Mouse (Mus musculus): ENCODE data around the gene AU022252. TPM values are rescaled to one million over a fixed set of nuclear protein-coding genes. Genes with fewer than 3 reads are reported as not detected.

The AU022252 gene
- polyA plus RNA-seq, 1 experiment from 2014 or later: 28.1 TPM

DNA sequence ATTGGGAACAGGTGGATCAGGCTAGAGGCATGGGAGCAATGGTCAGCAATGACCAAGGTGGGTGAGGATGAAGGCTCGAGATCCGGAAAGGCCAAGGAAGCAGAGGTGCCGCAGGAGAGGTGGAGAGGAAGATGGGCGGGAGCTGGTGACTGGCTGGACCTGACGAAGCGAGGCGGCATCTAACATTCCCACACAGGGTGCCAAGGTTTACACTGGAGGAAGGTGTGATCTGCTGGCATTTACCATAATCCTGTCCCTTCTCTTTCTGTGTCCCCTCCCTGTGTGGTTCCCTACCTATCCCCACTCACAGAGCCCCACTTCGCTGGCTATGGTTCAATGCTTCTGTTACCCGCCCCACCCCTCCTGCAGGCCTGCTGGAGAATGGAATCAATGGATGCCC lies 13.4 kb upstream of the AU022252 start:
- H3K36me3 ChIP-seq (ENCODE audit: insufficient read depth, low read length): peaks cover 10% of the 10 kb centered on the region
- no peak for ATAC-seq (replicated peaks; ENCODE audit: low FRiP score, low read depth)
- no peak for TF ChIP-seq CTCF (IDR thresholded peaks at IDR 0.05; ENCODE audit: low read depth)

DNA sequence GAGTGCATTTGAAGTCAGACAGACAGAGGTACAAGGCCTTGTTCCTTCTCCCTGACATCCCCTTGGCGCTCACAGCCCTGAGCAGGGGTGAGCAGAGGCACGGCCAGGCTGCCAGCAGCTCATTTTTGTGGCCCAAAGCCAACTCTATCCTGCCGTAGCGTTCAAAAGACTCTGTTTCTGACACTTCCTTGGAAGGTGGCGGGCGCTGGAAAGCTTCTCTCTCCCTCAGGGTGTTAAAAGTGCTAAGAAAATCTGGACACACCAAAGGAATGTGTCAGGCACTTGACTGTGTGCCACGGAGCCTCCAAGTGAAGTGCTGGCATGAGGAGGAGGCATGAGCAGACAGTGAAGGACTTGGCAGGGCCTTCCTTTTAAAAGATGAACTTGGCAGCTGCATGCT lies 13.0 kb upstream of the AU022252 start:
- Histone ChIP-seq H3K27me3 (ENCODE audit: insufficient read depth, low read length) (no peaks in the 10 kb centered on the region), H3K4me3 (replicated peaks; ENCODE audit: low read depth, low read length) (no peak overlapping the region), H3K36me3 (ENCODE audit: insufficient read depth, low read length) (peaks cover 10% of the 10 kb centered on the region), H3K9me3 (replicated peaks; ENCODE audit: low read length) (no peaks in the 10 kb centered on the region), H3K27ac (no peak overlapping the region), H3K4me2 (ENCODE audit: low read length) (no peak overlapping the region), H3K4me1 (replicated peaks; ENCODE audit: insufficient read depth, low read length) (peaks cover 2% of the 10 kb centered on the region; the same call in 1 of the 2 replicates), H3K9ac (ENCODE audit: low read depth, low read length) (no peak overlapping the region)
- DNase-seq (ENCODE audit: low spot score) (no peak), ATAC-seq (replicated peaks; ENCODE audit: low FRiP score, low read depth) (no peak)
- TF ChIP-seq CTCF (IDR thresholded peaks at IDR 0.05; ENCODE audit: low read depth): no peak
- WGBS: 66% methylated on average over 7 of the region's 7 CpGs

More for the DNA sequence above, 13.4 kb upstream of the AU022252 start:
- Histone ChIP-seq H3K27ac (no peak overlapping the region), H3K4me3 (replicated peaks; ENCODE audit: low read depth, low read length) (no peak overlapping the region), H3K9ac (ENCODE audit: low read depth, low read length) (no peak overlapping the region), H3K4me1 (replicated peaks; ENCODE audit: insufficient read depth, low read length) (peaks cover 2% of the 10 kb centered on the region; the same call in 1 of the 2 replicates), H3K4me2 (ENCODE audit: low read length) (no peak overlapping the region), H3K9me3 (replicated peaks; ENCODE audit: low read length) (no peaks in the 10 kb centered on the region), H3K27me3 (ENCODE audit: insufficient read depth, low read length) (no peaks in the 10 kb centered on the region)
- no peak for DNase-seq (ENCODE audit: low spot score)
- WGBS: 86% methylated on average over 9 of the region's 9 CpGs

DNA sequence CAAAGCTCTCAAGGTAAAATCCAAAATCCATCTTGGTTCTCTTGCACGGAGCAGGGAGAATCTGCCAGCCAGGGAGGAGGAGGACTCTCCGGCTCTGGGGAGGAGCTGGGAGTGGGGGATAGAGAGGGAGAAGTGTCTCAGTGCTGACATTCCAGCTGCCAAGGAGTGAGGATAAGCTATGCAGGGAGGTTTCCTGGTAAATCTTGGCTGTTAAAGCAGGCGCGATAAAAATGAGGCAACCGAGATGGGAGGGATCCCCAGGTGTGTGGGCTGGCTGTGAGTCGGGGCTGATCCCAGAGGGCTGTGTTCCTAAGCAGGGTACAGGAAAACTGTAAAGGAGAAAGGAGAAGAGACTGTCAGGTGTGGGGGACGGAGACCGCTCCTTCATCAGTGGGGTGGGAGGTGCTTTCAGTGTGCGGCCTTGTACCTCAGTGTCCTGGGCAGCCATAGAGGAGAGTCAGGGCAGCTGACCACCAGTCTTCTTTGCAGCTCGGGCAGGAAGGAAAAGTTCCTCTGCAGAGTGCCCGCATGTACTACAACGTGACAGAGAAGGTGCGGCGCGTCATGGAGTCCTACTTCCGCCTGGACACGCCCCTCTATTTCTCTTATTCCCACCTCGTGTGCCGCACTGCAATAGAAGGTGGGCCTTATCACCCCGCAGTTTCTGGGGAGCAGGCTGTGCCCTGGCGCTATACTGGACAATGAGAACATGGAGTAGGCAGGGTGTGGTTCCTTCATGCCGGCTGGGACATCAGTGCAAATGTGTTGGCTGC lies 12.1 kb upstream of the AU022252 start:
- Histone ChIP-seq H3K27ac (no peak overlapping the region), H3K27me3 (ENCODE audit: insufficient read depth, low read length) (no peaks in the 10 kb centered on the region), H3K36me3 (ENCODE audit: insufficient read depth, low read length) (peaks cover 10% of the 10 kb centered on the region), H3K4me1 (replicated peaks; ENCODE audit: insufficient read depth, low read length) (peaks cover 2% of the 10 kb centered on the region; the same call in 1 of the 2 replicates), H3K4me3 (replicated peaks; ENCODE audit: low read depth, low read length) (no peak overlapping the region), H3K9ac (ENCODE audit: low read depth, low read length) (no peak overlapping the region), H3K9me3 (replicated peaks; ENCODE audit: low read length) (no peaks in the 10 kb centered on the region), H3K4me2 (ENCODE audit: low read length) (no peak overlapping the region)
- ATAC-seq (replicated peaks; ENCODE audit: low FRiP score, low read depth) (no peak), DNase-seq (ENCODE audit: low spot score) (no peak)
- 75% methylated on average over 22 of the region's 22 CpGs for WGBS
- no peak for TF ChIP-seq CTCF (IDR thresholded peaks at IDR 0.05; ENCODE audit: low read depth)

DNA sequence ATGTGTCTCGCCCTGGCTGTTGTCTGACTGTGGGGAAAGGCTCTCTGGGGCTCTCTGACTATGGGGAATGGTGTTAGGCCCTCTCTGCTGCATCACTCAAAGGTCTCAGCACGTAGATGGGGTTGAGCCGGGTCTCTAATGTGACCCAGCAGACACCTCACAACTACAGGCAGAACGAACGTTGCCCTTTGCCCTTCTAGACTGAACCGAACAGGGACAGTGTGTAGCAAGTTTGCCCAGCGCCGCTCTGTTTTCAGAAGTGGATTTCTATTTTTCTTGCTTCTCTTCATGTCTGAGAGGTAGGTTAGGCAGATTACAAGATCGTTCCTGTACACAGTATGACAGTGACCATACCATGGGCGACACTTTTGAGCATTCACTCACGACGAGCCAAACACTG lies 10.1 kb upstream of the AU022252 start:
- no peak for TF ChIP-seq CTCF (IDR thresholded peaks at IDR 0.05; ENCODE audit: low read depth)
- no peaks in the 10 kb centered on the region; the same call in 1 of the 2 replicates for H3K4me1 ChIP-seq (replicated peaks; ENCODE audit: insufficient read depth, low read length)
- H3K27me3 ChIP-seq (ENCODE audit: insufficient read depth, low read length): no peaks in the 10 kb centered on the region
- H3K9me3 ChIP-seq (replicated peaks; ENCODE audit: low read length): no peaks in the 10 kb centered on the region
- H3K4me2 ChIP-seq (ENCODE audit: low read length): no peak overlapping the region
- WGBS: 91% methylated on average over 12 of the region's 12 CpGs
- ATAC-seq (replicated peaks; ENCODE audit: low FRiP score, low read depth) (no peak), DNase-seq (ENCODE audit: low spot score) (no peak)
- H3K4me3 ChIP-seq (replicated peaks; ENCODE audit: low read depth, low read length): no peak overlapping the region
- H3K36me3 ChIP-seq (ENCODE audit: insufficient read depth, low read length): peaks cover 10% of the 10 kb centered on the region; the same call in 1 of the 2 replicates
- no peak overlapping the region for H3K27ac ChIP-seq
- no peak overlapping the region for H3K9ac ChIP-seq (ENCODE audit: low read depth, low read length)

DNA sequence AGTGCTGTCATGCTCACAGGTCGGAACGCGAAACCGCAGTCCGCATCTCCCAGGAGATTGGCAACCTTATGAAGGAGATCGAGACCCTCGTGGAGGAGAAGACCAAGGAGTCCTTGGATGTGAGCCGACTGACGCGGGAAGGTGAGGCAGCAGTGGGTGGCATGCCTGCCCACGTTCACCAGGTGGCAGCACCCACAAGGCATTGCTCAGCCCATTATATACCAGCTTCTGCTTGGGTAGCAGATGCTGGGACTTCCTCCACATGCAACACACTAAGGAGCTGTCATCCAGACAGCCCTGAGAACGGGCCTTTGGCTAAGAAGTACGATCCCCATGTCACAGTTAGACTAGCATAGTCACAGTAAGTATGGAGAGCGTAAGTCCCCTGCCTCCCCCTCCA lies 9.2 kb upstream of the AU022252 start:
- H3K4me3 ChIP-seq (replicated peaks; ENCODE audit: low read depth, low read length): no peak overlapping the region
- no peak overlapping the region for H3K4me2 ChIP-seq (ENCODE audit: low read length)
- no peak overlapping the region for H3K27ac ChIP-seq
- ATAC-seq (replicated peaks; ENCODE audit: low FRiP score, low read depth): no peak
- H3K36me3 ChIP-seq (ENCODE audit: insufficient read depth, low read length): peaks cover 9% of the 10 kb centered on the region; the same call in 1 of the 2 replicates
- H3K9me3 ChIP-seq (replicated peaks; ENCODE audit: low read length): no peaks in the 10 kb centered on the region
- H3K9ac ChIP-seq (ENCODE audit: low read depth, low read length): no peak overlapping the region
- TF ChIP-seq CTCF (IDR thresholded peaks at IDR 0.05; ENCODE audit: low read depth): peak; percentile 65
- 86% methylated on average over 14 of the region's 14 CpGs for WGBS
- no peak for DNase-seq (ENCODE audit: low spot score)
- no peaks in the 10 kb centered on the region for H3K27me3 ChIP-seq (ENCODE audit: insufficient read depth, low read length)
- no peaks in the 10 kb centered on the region for H3K4me1 ChIP-seq (replicated peaks; ENCODE audit: insufficient read depth, low read length)

DNA sequence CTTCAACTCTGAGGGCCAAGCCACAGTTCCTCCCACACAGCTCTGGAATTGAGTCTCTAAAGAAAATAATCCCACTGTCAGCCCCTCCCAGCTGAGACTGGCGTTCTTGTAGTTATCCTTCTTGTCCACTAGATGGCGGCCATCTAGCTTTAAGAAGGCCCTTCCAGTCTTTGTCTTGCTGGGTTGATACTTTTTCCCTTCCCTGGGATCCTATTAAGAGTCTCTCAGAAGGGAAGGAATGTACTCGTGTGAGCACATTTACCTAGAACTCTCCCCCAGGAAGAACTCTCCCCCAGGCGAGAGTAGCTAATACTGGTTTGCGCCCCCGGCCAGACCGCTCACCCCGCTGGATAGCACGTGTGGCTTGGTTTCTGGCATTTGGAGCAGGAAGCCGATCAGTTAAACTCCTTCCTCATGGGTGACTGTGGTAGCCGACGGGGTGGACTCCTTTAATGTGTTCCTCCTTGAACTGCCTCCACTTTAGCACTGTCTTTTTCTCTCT lies 6.7 kb upstream of the AU022252 start:
- H3K9ac ChIP-seq (ENCODE audit: low read depth, low read length): no peak overlapping the region; the same call in 1 of the 2 replicates
- no peaks in the 10 kb centered on the region for H3K4me1 ChIP-seq (replicated peaks; ENCODE audit: insufficient read depth, low read length)
- H3K27me3 ChIP-seq (ENCODE audit: insufficient read depth, low read length): no peaks in the 10 kb centered on the region
- peak; percentile 91 for TF ChIP-seq CTCF (IDR thresholded peaks at IDR 0.05; ENCODE audit: low read depth)
- peak; percentile 64 for ATAC-seq (replicated peaks; ENCODE audit: low FRiP score, low read depth)
- H3K27ac ChIP-seq: peak overlapping the region; percentile 66
- H3K36me3 ChIP-seq (ENCODE audit: insufficient read depth, low read length): 0 out of 2 replicates have a peak, but pooled peaks cover 5% of the 10 kb centered on the region
- DNase-seq (ENCODE audit: low spot score): peak; percentile 98
- peak overlapping the region; percentile 44 for H3K4me2 ChIP-seq (ENCODE audit: low read length)
- no peaks in the 10 kb centered on the region for H3K9me3 ChIP-seq (replicated peaks; ENCODE audit: low read length)
- H3K4me3 ChIP-seq (replicated peaks; ENCODE audit: low read depth, low read length): no peak overlapping the region
- WGBS: 32% methylated on average over 12 of the region's 12 CpGs
